Mouse (Mus musculus) yolk sac, embryonic 10.5 days (tissue): ENCODE measurements around the gene Myo1a.

Experiments used
- DNase-seq: peaks from one replicate; pipeline ENCODE4 v3.0.0-alpha.2; 2017; ENCODE audit warnings: low spot score

Myo1a gene

GRCm38 (mm10) chr10:127728437-127728836, 23.5 kb downstream of the Myo1a start:
- DNase-seq, result no peak

- no peak for DNase-seq
Observed at GRCm38 (mm10) chr10:127730285-127730932, 25.4 kb downstream of the Myo1a start.

- no peak for DNase-seq
Observed at GRCm38 (mm10) chr10:127730933-127731310, 26.0 kb downstream of the Myo1a start.

- DNase-seq, result no peak
Observed at GRCm38 (mm10) chr10:127731397-127731796, 26.4 kb downstream of the Myo1a start.

- DNase-seq, result no peak
Observed at GRCm38 (mm10) chr10:127734434-127734833, 29.5 kb downstream of the Myo1a start.

- no peak for DNase-seq
Observed at GRCm38 (mm10) chr10:127736266-127736665, 31.3 kb downstream of the Myo1a start.

GRCm38 (mm10) chr10:127736916-127737315, 31.9 kb downstream of the Myo1a start:
- no peak for DNase-seq

- DNase-seq, result no peak
Observed at GRCm38 (mm10) chr10:127737552-127737951, 32.6 kb downstream of the Myo1a start.

- DNase-seq, result peak; percentile 86
Observed at GRCm38 (mm10) chr10:127738151-127738882, 33.3 kb downstream of the Myo1a start.

- DNase-seq, result peak; percentile 84
Observed at GRCm38 (mm10) chr10:127739083-127739660, 34.2 kb downstream of the Myo1a start, which contains the start of gene Zbtb39. Zbtb39 (plus strand) TSS chr10:127739538.

- no peak for DNase-seq
Observed at GRCm38 (mm10) chr10:127739661-127740161, 34.7 kb downstream of the Myo1a start.

- DNase-seq, result no peak
Observed at GRCm38 (mm10) chr10:127744661-127745060, 39.7 kb downstream of the Myo1a start.

GRCm38 (mm10) chr10:127745886-127746285, 40.9 kb downstream of the Myo1a start:
- DNase-seq, result no peak

GRCm38 (mm10) chr10:127747254-127747653, 42.3 kb downstream of the Myo1a start:
- DNase-seq, result no peak

- peak; percentile 72 for DNase-seq
Observed at GRCm38 (mm10) chr10:127748847-127749612, 44.1 kb downstream of the Myo1a start.

- DNase-seq, result no peak
Observed at GRCm38 (mm10) chr10:127750136-127750777, 45.3 kb downstream of the Myo1a start.

- DNase-seq, result no peak
Observed at GRCm38 (mm10) chr10:127751548-127751947, 46.6 kb downstream of the Myo1a start, which contains the start of gene Gpr182. Gpr182 (minus strand) TSS chr10:127751732.

GRCm38 (mm10) chr10:127754566-127755166, 49.7 kb downstream of the Myo1a start:
- no peak for DNase-seq

- no peak for DNase-seq
Observed at GRCm38 (mm10) chr10:127755246-127755645, 50.3 kb downstream of the Myo1a start.

- DNase-seq, result no peak
Observed at GRCm38 (mm10) chr10:127755770-127756468, 50.9 kb downstream of the Myo1a start.
